Mouse (Mus musculus) heart, adult 8-10 months (tissue): ENCODE results near the gene Fam117a. TPM values are rescaled to one million over a fixed set of nuclear protein-coding genes. Genes with fewer than 3 reads are reported as not detected.

Source experiments
- DNase-seq: peaks from one replicate; pipeline ENCODE4 v3.0.0; 2022; ENCODE audit warnings: low spot score
- total RNA-seq, 4 experiments: library from RNA; stranded (reverse); gene quantifications; 2 replicates each; pipeline ENCODE4 v1.2.4; 2022

Gene Fam117a
- total RNA-seq, 4 experiments from 2014 or later, result 5.1 to 6.6 (median 6.0) TPM

DNA sequence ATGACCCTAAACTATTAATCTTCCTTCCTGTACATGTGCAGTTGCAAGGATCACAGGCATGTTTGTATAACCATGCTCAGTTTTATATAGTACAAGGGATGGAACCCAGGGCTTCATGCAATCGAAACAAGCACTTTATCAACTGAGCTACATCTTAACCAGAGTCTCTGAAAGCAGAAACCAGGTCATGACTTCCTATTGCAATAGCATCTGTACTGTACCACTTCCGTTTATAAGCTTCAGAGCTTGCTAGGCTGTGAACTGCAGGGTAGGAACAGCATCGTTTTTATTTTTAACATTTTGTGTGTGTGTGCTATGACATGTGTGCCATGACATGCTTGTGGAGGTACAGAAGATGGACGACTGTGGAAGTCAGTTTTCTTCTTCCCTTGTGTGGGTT, 3.6 kb upstream of the Fam117a start:
- DNase-seq, result no peak

- DNase-seq, result no peak
These were observed 3.0 kb upstream of the Fam117a start for GRCm38 (mm10) chr11:95333805-95334204.

- no peak for DNase-seq
These were observed 2.3 kb upstream of the Fam117a start for GRCm38 (mm10) chr11:95334448-95335060.

- peak; percentile 61 for DNase-seq
These were observed 453 bp downstream of the Fam117a start for GRCm38 (mm10) chr11:95337129-95337813.

DNA sequence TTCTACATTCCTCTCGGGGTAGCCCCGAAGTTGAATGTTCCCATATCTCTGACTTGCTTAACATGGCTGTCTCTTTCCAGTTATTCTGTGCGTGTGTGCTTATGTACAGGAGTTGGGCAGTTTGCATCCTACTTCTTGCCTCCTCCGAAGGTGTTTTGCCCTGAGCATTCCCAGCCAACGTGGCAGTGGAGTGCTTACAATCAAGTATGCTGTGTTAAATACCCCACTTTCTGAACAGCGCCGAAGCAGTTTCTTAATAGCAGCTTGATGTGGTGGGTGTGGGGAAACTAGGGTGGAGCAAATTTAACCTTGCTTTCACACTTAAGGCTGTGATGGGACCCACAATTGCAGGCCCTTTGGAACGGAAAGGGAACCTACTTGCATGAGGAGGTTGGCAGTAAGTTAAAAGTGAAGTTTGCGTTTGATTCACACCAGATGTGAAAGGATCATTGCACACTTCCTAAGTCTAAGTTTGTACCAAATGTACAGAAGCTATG, 1.1 kb downstream of the Fam117a start:
- DNase-seq, result no peak

DNA sequence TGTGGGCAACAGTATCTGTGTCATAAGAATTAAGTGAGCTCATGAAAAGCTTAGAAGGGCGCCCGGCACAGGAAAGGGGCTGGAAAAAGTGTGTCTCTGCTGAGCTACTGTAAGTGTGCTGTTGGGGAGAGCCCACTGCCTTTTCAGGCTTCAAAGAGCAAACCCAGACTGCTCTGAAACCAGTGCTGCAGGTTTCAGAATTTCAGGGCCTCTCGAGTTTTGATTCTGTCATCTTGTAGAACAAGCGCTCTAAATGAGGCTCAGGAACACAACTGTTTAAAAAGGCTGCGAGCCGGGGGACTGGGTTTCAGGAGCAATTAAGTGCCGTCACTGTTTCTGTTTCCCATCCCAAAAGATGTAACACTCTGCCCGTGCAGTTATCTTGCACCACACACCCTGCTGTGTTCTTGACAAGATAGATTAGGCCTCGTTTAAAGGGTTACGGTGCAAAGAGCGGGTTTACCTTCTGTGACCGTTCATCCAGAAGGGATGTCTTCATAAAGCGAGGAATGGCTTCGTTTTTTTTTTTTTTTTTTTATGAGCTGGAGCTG, 2.7 kb downstream of the Fam117a start:
- DNase-seq, result no peak

DNA sequence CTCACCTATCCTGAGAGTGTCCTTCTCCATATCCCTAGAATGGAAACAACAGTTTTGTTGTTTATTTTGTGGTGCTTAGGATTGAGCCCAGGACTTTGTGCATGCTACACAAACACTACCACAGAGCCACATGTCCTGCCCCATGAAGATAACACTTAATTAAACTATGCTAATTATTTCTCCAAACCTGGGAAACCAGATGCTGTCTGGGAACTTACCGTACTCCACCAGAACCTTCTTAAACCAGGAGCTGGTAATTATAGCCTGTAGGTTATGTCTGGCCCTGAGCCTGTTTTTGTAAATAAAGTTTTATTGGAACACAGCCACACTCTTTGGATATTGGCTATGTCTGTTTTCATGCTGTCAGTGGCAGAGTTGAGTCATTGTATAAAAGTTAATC, 3.4 kb downstream of the Fam117a start:
- no peak for DNase-seq

DNA sequence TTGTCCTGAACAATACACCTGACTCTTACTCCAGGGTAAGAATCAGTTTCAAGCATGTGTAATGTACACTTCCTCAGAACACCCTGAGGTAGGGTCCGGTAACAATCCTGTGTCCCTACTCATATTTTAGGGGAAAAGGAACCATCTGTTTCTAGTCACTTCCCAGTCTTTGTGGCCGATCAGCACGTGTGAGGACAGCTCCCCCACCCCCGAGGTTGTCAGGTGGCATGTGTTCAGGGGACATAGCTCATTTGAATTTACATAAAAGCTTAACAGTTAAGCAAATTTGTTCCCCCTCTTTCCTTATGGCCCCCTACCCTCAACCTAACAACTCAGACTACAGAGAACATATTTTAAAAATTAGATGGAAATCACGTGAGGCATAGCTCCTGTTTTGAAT, 3.8 kb downstream of the Fam117a start:
- no peak for DNase-seq

GRCm38 (mm10) chr11:95343180-95343579, 6.4 kb downstream of the Fam117a start:
- DNase-seq, result no peak

- no peak for DNase-seq
These were observed 7.4 kb downstream of the Fam117a start for GRCm38 (mm10) chr11:95344181-95344580.

- no peak for DNase-seq
These were observed 13.5 kb downstream of the Fam117a start for GRCm38 (mm10) chr11:95350289-95350688.

DNA sequence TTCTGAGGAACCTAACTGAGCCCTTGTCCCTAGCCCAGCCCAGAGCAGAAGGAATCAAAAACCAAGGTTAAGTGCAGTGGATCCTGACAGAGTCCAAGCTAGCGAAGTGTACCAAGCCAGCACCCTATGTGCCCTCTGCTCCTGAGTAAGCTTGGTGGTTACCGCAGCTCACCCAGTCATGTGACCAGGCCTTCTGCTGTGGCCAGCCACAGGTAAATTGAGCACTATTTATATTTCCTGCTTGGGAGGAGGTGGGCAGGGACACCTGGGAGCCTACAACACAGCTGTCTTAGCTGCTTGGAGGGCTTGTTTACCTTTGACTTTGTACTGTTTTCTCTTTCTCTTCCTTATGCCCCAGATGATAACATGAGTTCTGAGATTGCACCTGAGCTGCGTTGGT, 14.1 kb downstream of the Fam117a start:
- DNase-seq, result no peak

GRCm38 (mm10) chr11:95352686-95353085, 15.9 kb downstream of the Fam117a start:
- DNase-seq, result no peak

DNA sequence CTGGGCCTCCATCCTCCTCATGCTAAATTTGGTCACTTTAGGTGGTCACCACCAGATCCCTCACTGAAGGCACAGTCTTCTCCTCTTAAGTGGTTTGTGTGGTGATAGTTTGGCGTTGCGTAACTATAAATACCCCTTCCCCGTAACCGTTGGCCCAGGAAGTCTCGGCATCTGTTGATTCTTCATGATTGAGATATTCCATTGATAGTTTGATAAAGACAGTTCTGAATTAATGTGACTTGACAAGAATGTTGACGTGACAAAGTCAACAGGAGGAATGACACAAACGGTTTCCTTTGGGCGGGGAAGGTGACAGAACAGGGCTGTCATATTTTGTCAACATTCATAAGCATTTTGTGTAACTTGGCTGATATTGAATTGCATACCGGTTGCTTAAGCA, 16.4 kb downstream of the Fam117a start:
- no peak for DNase-seq

DNA sequence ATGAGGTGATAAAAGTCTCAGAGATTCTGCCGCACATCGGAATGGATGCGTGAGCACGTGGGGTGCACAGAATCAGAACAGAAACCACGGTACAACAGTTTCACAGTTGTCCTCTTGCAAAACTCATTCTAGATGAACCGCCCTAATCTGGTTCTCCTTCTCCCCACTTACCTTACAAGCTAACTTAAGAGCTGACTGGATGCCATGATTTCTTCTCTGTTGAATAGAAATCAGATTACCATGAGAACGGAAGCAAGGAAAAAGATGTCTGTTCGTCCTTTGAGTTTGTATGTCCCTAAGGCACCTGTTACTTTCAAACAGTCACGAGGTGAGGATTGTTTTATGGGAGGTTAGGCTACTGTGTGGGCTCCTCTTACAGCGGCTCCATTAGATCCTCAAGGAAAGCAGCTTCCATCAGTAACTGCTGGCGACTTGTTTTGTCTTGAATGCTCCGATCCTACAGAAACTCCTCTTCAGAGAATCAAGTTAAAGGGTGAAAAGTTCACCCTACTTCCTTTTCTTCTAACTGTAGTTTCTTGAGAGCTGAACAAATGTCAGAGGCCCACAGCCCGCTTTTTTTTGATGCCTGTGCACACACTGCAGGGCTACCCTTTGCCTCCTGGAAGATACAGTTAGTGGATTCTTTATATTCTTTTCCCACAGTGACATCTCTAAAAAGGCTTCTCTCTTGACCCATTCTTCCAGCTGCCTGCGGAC, 17.6 kb downstream of the Fam117a start:
- no peak for DNase-seq

- no peak for DNase-seq
These were observed 18.3 kb downstream of the Fam117a start for GRCm38 (mm10) chr11:95354945-95355660.

DNA sequence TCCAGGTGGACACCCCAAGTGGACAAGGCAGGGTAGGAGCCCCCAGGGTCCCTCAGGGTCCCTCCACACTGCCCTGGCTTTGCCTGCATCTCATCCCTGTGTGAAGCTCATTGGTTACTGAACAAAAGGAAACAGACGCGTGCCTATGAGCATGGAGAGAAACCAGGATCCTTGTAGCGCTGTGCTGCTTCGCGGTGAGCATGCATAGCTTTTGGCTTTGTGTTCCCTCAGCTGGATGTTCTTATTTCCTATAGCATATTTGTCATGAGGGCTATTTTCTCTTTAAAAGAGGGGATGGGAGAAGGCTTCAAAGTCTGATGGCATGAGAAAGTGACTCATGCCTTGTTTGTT, 18.8 kb downstream of the Fam117a start:
- no peak for DNase-seq

- no peak for DNase-seq
These were observed 19.2 kb downstream of the Fam117a start for GRCm38 (mm10) chr11:95356039-95356438.

DNA sequence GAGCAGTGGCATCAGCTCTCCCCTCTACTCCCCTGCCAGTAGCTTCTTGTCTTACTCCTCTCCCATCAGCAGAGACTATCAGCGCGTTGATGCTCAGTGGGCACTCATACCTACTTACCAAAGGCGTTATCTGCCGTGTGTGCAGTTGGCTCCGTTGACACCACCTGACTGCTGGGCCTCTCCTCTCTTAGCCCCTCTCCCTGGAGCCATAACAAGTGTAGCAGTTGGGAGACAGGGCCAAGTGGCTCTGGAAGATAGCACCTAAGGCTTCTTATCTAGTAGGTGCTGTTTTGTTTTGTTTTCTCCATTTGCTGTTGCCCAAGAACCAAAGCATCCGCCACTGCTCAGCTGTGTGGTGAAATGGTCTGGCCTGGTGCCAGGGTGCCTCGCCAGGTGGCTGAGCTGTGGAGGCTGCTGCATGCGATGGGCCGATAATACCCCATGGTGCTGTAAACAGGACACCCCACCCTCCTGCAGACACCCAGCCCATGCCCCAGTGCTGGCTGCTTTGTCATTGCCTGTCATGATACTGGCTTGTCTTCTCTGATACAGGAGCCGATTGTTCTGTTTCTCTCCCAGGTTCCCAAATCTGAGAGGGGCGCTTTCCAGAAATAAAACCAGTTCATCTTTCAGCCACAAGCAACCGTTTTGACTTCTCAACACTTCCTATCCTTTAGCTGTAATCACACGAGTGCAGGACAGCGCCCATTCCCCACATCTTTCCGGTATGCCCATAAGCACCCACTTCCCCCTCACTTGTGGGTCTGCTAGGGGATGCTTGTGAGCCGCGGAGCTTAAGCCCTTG, 19.9 kb downstream of the Fam117a start:
- DNase-seq, result no peak

DNA sequence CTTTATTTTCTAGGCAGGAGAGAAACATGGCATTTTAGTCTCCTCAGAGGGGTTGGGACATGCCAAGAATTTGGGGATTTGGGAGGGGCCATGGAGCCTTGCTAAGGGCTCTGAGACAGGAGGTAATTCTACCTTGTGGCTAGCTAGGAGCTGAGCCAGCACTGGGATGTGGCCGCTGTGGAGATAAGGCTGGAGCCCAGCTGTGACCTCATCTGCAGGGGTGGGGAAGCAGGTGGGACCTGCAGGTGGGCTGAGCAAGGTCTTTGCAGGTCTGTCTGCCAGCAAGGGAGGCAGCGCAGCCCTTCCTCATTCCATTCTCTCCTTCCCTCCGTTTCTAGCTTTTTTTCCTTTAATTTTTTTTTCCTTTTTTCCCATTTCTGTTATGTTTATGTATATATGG, 21.4 kb downstream of the Fam117a start:
- DNase-seq, result no peak

DNA sequence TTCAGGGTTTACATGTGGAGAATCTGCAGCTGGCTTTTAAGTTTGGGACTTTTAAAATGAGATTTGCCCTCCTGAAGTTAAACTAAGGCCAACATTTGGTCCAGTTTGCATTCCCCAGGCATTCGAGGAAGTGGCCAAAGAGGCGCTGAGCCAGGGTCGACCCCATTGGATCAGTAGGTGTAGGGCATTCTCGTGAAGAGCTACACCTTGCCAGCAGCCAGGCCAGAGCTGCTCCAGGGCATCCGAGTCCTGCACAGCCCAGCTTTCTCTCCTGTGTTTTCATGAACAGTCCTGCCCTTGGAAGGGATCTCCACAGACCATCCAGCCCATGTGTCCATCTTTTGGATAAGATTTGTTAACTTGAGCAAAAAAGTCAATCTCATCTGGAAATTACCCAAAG, 27.6 kb downstream of the Fam117a start:
- DNase-seq, result no peak
